Mouse (Mus musculus) forebrain, embryonic 13.5 days (tissue): ENCODE results near the gene Gramd2. TPM values are rescaled to one million over a fixed set of nuclear protein-coding genes. Genes with fewer than 3 reads are reported as not detected.
A peak's percentile ranks its signal among the peaks of the same experiment; 100 is the strongest.

Experiments
- ATAC-seq: fragments of 200-750 bp; cut with Nextera tagmentation; 2 replicates; pipeline ENCODE4 v1.8.0; 2017
- H3K27ac ChIP-seq: fragments of 300-500 bp; sonication (generic); 2 replicates; pipeline ENCODE4 v1.5.1; 2015; ENCODE audit warnings: inconsistent platforms, mild to moderate bottlenecking, moderate library complexity
- H3K27me3 ChIP-seq: fragments of 300-500 bp; sonication (generic); 2 replicates; pipeline ENCODE4 v1.6.1; 2015; ENCODE audit warnings: mild to moderate bottlenecking, inconsistent platforms
- H3K36me3 ChIP-seq: fragments of 300-500 bp; sonication (generic); 2 replicates; pipeline ENCODE4 v1.6.1; 2015; ENCODE audit warnings: mild to moderate bottlenecking, inconsistent platforms; ENCODE audit not compliant: poor library complexity, severe bottlenecking
- H3K4me1 ChIP-seq: fragments of 300-500 bp; sonication (generic); 2 replicates; pipeline ENCODE4 v1.6.1; 2015; ENCODE audit warnings: inconsistent platforms
- H3K4me2 ChIP-seq: fragments of 300-500 bp; sonication (generic); 2 replicates; pipeline ENCODE4 v1.6.1; 2015; ENCODE audit warnings: inconsistent platforms, mild to moderate bottlenecking, moderate library complexity
- H3K4me3 ChIP-seq: fragments of 300-500 bp; sonication (generic); 2 replicates; pipeline ENCODE4 v1.5.1; 2015; ENCODE audit warnings: mild to moderate bottlenecking, inconsistent platforms
- H3K9ac ChIP-seq: fragments of 300-500 bp; sonication (generic); 2 replicates; pipeline ENCODE4 v1.6.1; 2015; ENCODE audit warnings: mild to moderate bottlenecking, inconsistent platforms
- H3K9me3 ChIP-seq: fragments of 300-500 bp; sonication (generic); replicated peaks from 2 replicates; pipeline ENCODE4 v1.6.1; 2016; ENCODE audit warnings: inconsistent platforms
- WGBS: fragments of 180-500 bp; shearing (Covaris S2); methylation state at CpG from one replicate; pipeline ENCODE4 v1.1.7; 2015; 5-methylcytosine and 5-hydroxymethylcytosine counted together
- polyA plus RNA-seq: library from polyadenylated mRNA; unstranded; fragments of >200 nt; fragmentation: Nextera tagmentation; extraction: Ambion mirVana; gene quantifications from 2 replicates; pipeline ENCODE4 v1.2.1, GENCODE M21; 2015

The Gramd2 gene
- polyA plus RNA-seq: 1.3 and 1.8 TPM in 2 replicates

GRCm38 (mm10) chr9:59679678-59680533 is at the start of gene Gramd2:
Gramd2 (plus strand) TSS chr9:59680144.
- Histone ChIP-seq H3K9ac (peak within 1 kb of the TSS; percentile 70), H3K27me3 (peaks cover 20% of the 10 kb centered on the region), H3K4me3 (peak within 1 kb of the TSS; percentile 52), H3K27ac (no peak within 1 kb of the TSS; the same call in 1 of the 2 replicates), H3K4me2 (peak within 1 kb of the TSS; percentile 92), H3K9me3 (no peaks in the 10 kb centered on the region), H3K4me1 (peaks cover 15% of the 10 kb centered on the region), H3K36me3 (peaks cover 48% of the 10 kb centered on the region)
- ATAC-seq: peak; percentile 97
- 2% methylated on average over 47 of the region's 47 CpGs for WGBS

- no peak overlapping the region for H3K4me3 ChIP-seq
- no peak overlapping the region for H3K9ac ChIP-seq
- no peaks in the 10 kb centered on the region for H3K9me3 ChIP-seq
- WGBS: 100% methylated on average over 1 of the region's 1 CpGs
- peaks cover 80% of the 10 kb centered on the region for H3K36me3 ChIP-seq
- H3K4me1 ChIP-seq: no peaks in the 10 kb centered on the region
- no peak overlapping the region for H3K27ac ChIP-seq
- ATAC-seq: no peak
- H3K4me2 ChIP-seq: no peak overlapping the region
- H3K27me3 ChIP-seq: no peaks in the 10 kb centered on the region
Observed at GRCm38 (mm10) chr9:59638372-59638771, 41.6 kb upstream of the Gramd2 start.

- Histone ChIP-seq H3K4me1 (no peaks in the 10 kb centered on the region), H3K36me3 (peaks cover 78% of the 10 kb centered on the region), H3K9ac (no peak overlapping the region), H3K9me3 (no peaks in the 10 kb centered on the region), H3K4me3 (no peak overlapping the region), H3K4me2 (no peak overlapping the region), H3K27ac (no peak overlapping the region), H3K27me3 (no peaks in the 10 kb centered on the region)
- 88% methylated on average over 4 of the region's 4 CpGs for WGBS
- ATAC-seq: no peak
Observed at GRCm38 (mm10) chr9:59639936-59640335, 40.0 kb upstream of the Gramd2 start.

GRCm38 (mm10) chr9:59641320-59641719 is 38.6 kb upstream of the Gramd2 start:
- Histone ChIP-seq H3K4me2 (no peak overlapping the region), H3K27me3 (no peaks in the 10 kb centered on the region), H3K4me3 (no peak overlapping the region), H3K4me1 (no peaks in the 10 kb centered on the region), H3K9ac (no peak overlapping the region), H3K36me3 (peaks cover 76% of the 10 kb centered on the region), H3K27ac (no peak overlapping the region), H3K9me3 (no peaks in the 10 kb centered on the region)
- whole genome bisulfite sequencing: 91% methylated on average over 2 of the region's 2 CpGs
- ATAC-seq: no peak

- Histone ChIP-seq H3K4me1 (no peaks in the 10 kb centered on the region), H3K36me3 (peaks cover 64% of the 10 kb centered on the region), H3K27ac (no peak overlapping the region), H3K4me2 (no peak overlapping the region), H3K9ac (no peak overlapping the region), H3K9me3 (no peaks in the 10 kb centered on the region), H3K27me3 (no peaks in the 10 kb centered on the region), H3K4me3 (no peak overlapping the region)
- WGBS: 98% methylated on average over 4 of the region's 4 CpGs
- ATAC-seq: no peak
Observed at GRCm38 (mm10) chr9:59649911-59650310, 30.0 kb upstream of the Gramd2 start.

GRCm38 (mm10) chr9:59653371-59653770 is 26.6 kb upstream of the Gramd2 start:
- ATAC-seq: no peak

GRCm38 (mm10) chr9:59654450-59654983 is 25.4 kb upstream of the Gramd2 start:
- no peaks in the 10 kb centered on the region for H3K27me3 ChIP-seq
- no peak overlapping the region for H3K9ac ChIP-seq
- H3K27ac ChIP-seq: no peak overlapping the region
- H3K4me1 ChIP-seq: peaks cover 25% of the 10 kb centered on the region
- H3K36me3 ChIP-seq: peaks cover 29% of the 10 kb centered on the region
- ATAC-seq: no peak
- 84% methylated on average over 2 of the region's 2 CpGs for WGBS
- no peak overlapping the region for H3K4me3 ChIP-seq
- no peak overlapping the region for H3K4me2 ChIP-seq
- H3K9me3 ChIP-seq: no peaks in the 10 kb centered on the region

More at GRCm38 (mm10) chr9:59653371-59653770, 26.6 kb upstream of the Gramd2 start:
- H3K4me1 ChIP-seq: peaks cover 13% of the 10 kb centered on the region
- no peak overlapping the region for H3K27ac ChIP-seq
- no peak overlapping the region for H3K4me3 ChIP-seq
- no peaks in the 10 kb centered on the region for H3K27me3 ChIP-seq
- no peaks in the 10 kb centered on the region for H3K9me3 ChIP-seq
- H3K9ac ChIP-seq: no peak overlapping the region
- H3K4me2 ChIP-seq: no peak overlapping the region
- 40% methylated on average over 3 of the region's 3 CpGs for WGBS
- peaks cover 39% of the 10 kb centered on the region for H3K36me3 ChIP-seq

GRCm38 (mm10) chr9:59655958-59656634 is 23.8 kb upstream of the Gramd2 start, which contains the start of gene Pkm:
Pkm (plus strand) TSS chr9:59656368.
- Histone ChIP-seq H3K4me3 (peak within 1 kb of the TSS; percentile 87), H3K36me3 (peaks cover 29% of the 10 kb centered on the region), H3K9ac (peak within 1 kb of the TSS; percentile 91), H3K27me3 (no peaks in the 10 kb centered on the region), H3K4me1 (peaks cover 41% of the 10 kb centered on the region), H3K27ac (peak within 1 kb of the TSS; percentile 97), H3K9me3 (no peaks in the 10 kb centered on the region), H3K4me2 (peak within 1 kb of the TSS; percentile 90)
- peak; percentile 87 for ATAC-seq
- under 1% methylated on average over 46 of the region's 46 CpGs for WGBS

GRCm38 (mm10) chr9:59656635-59657617 is 23.0 kb upstream of the Gramd2 start:
- WGBS: under 1% methylated on average over 65 of the region's 65 CpGs

GRCm38 (mm10) chr9:59658146-59658545 is 21.8 kb upstream of the Gramd2 start:
- Histone ChIP-seq H3K4me1 (peaks cover 61% of the 10 kb centered on the region), H3K27ac (peak overlapping the region; percentile 97), H3K9ac (peak overlapping the region; percentile 91), H3K4me2 (peak overlapping the region; percentile 90), H3K27me3 (no peaks in the 10 kb centered on the region), H3K36me3 (peaks cover 36% of the 10 kb centered on the region), H3K9me3 (no peaks in the 10 kb centered on the region), H3K4me3 (peak overlapping the region; percentile 87)
- 2% methylated on average over 4 of the region's 4 CpGs for WGBS
- ATAC-seq: no peak

More at GRCm38 (mm10) chr9:59656635-59657617, 23.0 kb upstream of the Gramd2 start:
- H3K36me3 ChIP-seq: peaks cover 29% of the 10 kb centered on the region
- peak overlapping the region; percentile 97 for H3K27ac ChIP-seq
- peaks cover 49% of the 10 kb centered on the region for H3K4me1 ChIP-seq
- H3K9me3 ChIP-seq: no peaks in the 10 kb centered on the region
- H3K4me3 ChIP-seq: peak overlapping the region; percentile 87
- peak; percentile 67 for ATAC-seq
- peak overlapping the region; percentile 91 for H3K9ac ChIP-seq
- H3K27me3 ChIP-seq: no peaks in the 10 kb centered on the region
- H3K4me2 ChIP-seq: peak overlapping the region; percentile 90
